Mouse (Mus musculus) heart, embryonic 13.5 days (tissue): ENCODE data around the gene Xrcc1. TPM values are rescaled to one million over a fixed set of nuclear protein-coding genes. Genes with fewer than 3 reads are reported as not detected.

ENCODE experiments used
- ATAC-seq: fragments of 200-750 bp; cut with Nextera tagmentation; 2 replicates; pipeline ENCODE4 v1.8.0; 2017; ENCODE audit warnings: moderate TSS enrichment; ENCODE audit not compliant: insufficient number of reproducible peaks, low FRiP score, low TSS enrichment; ENCODE audit errors: extremely low read depth
- H3K27ac ChIP-seq: fragments of 300-500 bp; sonication (generic); replicated peaks from 2 replicates; pipeline ENCODE4 v1.5.1; 2015; ENCODE audit warnings: moderate library complexity, mild to moderate bottlenecking, inconsistent platforms
- H3K27me3 ChIP-seq: fragments of 300-500 bp; sonication (generic); replicated peaks from 2 replicates; pipeline ENCODE4 v1.6.1; 2015; ENCODE audit warnings: mild to moderate bottlenecking, inconsistent platforms
- H3K36me3 ChIP-seq: fragments of 300-500 bp; sonication (generic); 2 replicates; pipeline ENCODE4 v1.6.1; 2015; ENCODE audit warnings: mild to moderate bottlenecking, inconsistent platforms
- H3K4me1 ChIP-seq: fragments of 300-500 bp; sonication (generic); 2 replicates; pipeline ENCODE4 v1.6.1; 2015; ENCODE audit warnings: inconsistent platforms
- H3K4me2 ChIP-seq: fragments of 300-500 bp; sonication (generic); 2 replicates; pipeline ENCODE4 v1.6.1; 2015; ENCODE audit warnings: inconsistent platforms, mild to moderate bottlenecking, moderate library complexity
- H3K4me3 ChIP-seq: fragments of 300-500 bp; sonication (generic); 2 replicates; pipeline ENCODE4 v1.5.1; 2015; ENCODE audit warnings: moderate library complexity, mild to moderate bottlenecking, inconsistent platforms
- H3K9ac ChIP-seq: fragments of 300-500 bp; sonication (generic); 2 replicates; pipeline ENCODE4 v1.6.1; 2015; ENCODE audit warnings: inconsistent platforms, mild to moderate bottlenecking, moderate library complexity
- H3K9me3 ChIP-seq: fragments of 300-500 bp; sonication (generic); 2 replicates; pipeline ENCODE4 v1.6.1; 2016; ENCODE audit warnings: inconsistent platforms
- WGBS: fragments of 180-500 bp; shearing (Covaris S2); methylation state at CpG from one replicate; pipeline ENCODE4 v1.1.7; 2015; ENCODE audit warnings: mixed read lengths; 5-methylcytosine and 5-hydroxymethylcytosine counted together
- polyA plus RNA-seq: library from polyadenylated mRNA; unstranded; fragments of >200 nt; fragmentation: Nextera tagmentation; extraction: Ambion mirVana; gene quantifications from 2 replicates; pipeline ENCODE4 v1.2.1, GENCODE M21; 2015

Xrcc1 gene
- polyA plus RNA-seq, 1 experiment from 2014 or later: 72.9 TPM

- no peaks in the 10 kb centered on the region for H3K4me1 ChIP-seq
- no peak for ATAC-seq
- no peak overlapping the region for H3K27ac ChIP-seq
- no peak overlapping the region for H3K9ac ChIP-seq
- H3K9me3 ChIP-seq: no peaks in the 10 kb centered on the region
- peaks cover 93% of the 10 kb centered on the region for H3K36me3 ChIP-seq
- H3K4me3 ChIP-seq: no peak overlapping the region
- WGBS: 87% methylated on average over 4 of the region's 4 CpGs
- no peaks in the 10 kb centered on the region for H3K27me3 ChIP-seq
- no peak overlapping the region for H3K4me2 ChIP-seq
Measured at GRCm38 (mm10) chr7:24568512-24568911, 22.4 kb downstream of the Xrcc1 start.

DNA sequence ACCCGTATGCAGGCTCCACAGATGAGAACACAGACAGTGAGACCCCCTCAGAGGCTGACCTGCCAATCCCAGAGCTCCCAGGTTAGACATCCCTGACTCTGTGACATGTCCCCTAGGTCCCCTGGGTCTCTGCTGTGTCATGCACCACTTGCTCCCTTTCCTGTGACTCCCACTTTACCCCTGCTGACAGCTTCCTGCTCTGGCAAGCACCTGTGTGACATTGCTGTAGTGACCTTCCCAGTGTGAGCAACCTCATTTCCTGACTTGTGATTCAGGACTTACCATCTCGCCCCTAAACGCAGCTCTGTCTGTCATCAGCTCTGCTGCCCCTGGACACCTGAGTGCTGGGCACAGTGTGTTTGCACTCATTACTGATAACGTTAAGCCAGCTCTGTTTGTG, 25.0 kb downstream of the Xrcc1 start:
- no peak overlapping the region for H3K4me2 ChIP-seq
- no peak overlapping the region for H3K9ac ChIP-seq
- no peaks in the 10 kb centered on the region for H3K9me3 ChIP-seq
- no peak overlapping the region for H3K27ac ChIP-seq
- H3K36me3 ChIP-seq: peaks cover 74% of the 10 kb centered on the region
- no peaks in the 10 kb centered on the region for H3K27me3 ChIP-seq
- H3K4me1 ChIP-seq: no peaks in the 10 kb centered on the region
- H3K4me3 ChIP-seq: no peak overlapping the region
- 70% methylated on average over 4 of the region's 4 CpGs for WGBS
- ATAC-seq: no peak

DNA sequence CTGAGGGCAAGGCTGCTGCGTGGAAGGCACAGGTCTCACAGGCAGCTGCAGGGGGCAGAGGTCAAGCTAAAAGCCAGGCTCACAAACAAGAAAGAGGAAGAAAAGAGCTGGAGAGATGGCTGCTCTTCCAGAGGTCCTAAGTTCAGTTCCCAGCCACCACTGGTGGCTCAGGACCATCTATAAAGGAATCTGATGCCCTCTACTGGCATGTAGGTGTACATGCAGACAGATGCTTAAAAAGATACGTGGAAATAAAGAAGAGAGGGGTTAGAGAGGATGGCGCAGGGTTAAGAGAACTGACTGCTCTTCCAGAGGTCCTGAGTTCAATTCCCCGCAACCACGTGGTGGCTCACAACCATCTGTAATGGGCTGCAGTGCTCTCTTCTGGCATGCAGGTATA, 26.4 kb downstream of the Xrcc1 start:
- Histone ChIP-seq H3K4me3 (no peak overlapping the region), H3K27me3 (no peaks in the 10 kb centered on the region), H3K27ac (no peak overlapping the region), H3K36me3 (peaks cover 60% of the 10 kb centered on the region), H3K4me1 (no peaks in the 10 kb centered on the region), H3K9me3 (no peaks in the 10 kb centered on the region), H3K4me2 (no peak overlapping the region), H3K9ac (no peak overlapping the region)
- WGBS: 61% methylated on average over 5 of the region's 5 CpGs
- ATAC-seq: no peak

GRCm38 (mm10) chr7:24574224-24574796, 28.2 kb downstream of the Xrcc1 start:
- Histone ChIP-seq H3K4me3 (no peak overlapping the region), H3K4me1 (no peaks in the 10 kb centered on the region), H3K36me3 (peaks cover 42% of the 10 kb centered on the region), H3K9me3 (no peaks in the 10 kb centered on the region), H3K27me3 (no peaks in the 10 kb centered on the region), H3K4me2 (no peak overlapping the region), H3K27ac (no peak overlapping the region), H3K9ac (no peak overlapping the region)
- WGBS: 51% methylated on average over 12 of the region's 12 CpGs
- no peak for ATAC-seq

DNA sequence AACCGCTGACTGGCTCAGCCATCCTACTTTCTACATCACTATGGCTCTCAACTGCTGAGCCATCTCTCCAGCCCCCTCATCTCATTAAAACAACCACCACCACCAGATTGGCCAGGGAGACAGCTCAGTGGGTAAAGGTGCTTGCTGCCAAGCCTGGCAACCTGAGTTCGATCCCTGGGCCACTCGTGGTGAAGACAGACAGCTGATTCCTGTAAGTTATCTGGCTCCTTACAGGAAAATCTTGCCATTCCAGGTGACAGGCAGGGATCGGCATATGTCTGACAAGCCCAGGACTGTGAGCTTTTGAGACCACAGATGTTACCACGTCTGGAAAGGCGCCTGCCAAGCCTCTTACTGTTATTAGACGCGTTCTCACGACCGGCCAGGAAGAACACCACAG, 31.7 kb downstream of the Xrcc1 start:
- Histone ChIP-seq H3K4me3 (no peak overlapping the region), H3K9me3 (no peaks in the 10 kb centered on the region), H3K4me1 (no peaks in the 10 kb centered on the region), H3K4me2 (no peak overlapping the region), H3K9ac (no peak overlapping the region), H3K36me3 (peaks cover 6% of the 10 kb centered on the region), H3K27me3 (no peaks in the 10 kb centered on the region), H3K27ac (no peak overlapping the region)
- 88% methylated on average over 10 of the region's 10 CpGs for WGBS
- ATAC-seq: no peak

DNA sequence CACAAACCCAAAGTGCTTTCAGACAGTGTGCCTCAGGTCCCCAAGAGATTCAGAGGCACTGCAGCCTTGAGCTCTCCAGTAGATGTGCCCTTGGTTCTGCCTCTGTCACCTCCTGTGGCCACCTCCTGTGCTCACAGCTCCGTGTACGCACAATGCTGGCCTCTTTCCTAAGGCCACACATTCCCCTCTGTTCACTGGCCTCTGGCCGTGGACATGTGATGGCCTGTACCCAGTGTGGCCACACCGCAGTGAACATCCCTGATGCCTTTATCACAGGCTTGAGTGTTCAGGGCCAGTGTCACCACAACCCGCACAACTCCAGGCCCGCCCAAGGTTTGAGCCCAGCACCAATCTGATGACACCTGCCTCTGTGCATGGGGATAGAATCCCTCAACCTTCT, 38.8 kb downstream of the Xrcc1 start:
- Histone ChIP-seq H3K27ac (no peak overlapping the region), H3K9me3 (no peaks in the 10 kb centered on the region), H3K4me1 (peaks cover 11% of the 10 kb centered on the region), H3K4me3 (no peak overlapping the region), H3K9ac (no peak overlapping the region), H3K27me3 (peaks cover 43% of the 10 kb centered on the region), H3K36me3 (no peaks in the 10 kb centered on the region), H3K4me2 (no peak overlapping the region)
- WGBS: 78% methylated on average over 6 of the region's 6 CpGs
- no peak for ATAC-seq

GRCm38 (mm10) chr7:24585995-24586394, 39.9 kb downstream of the Xrcc1 start:
- no peak overlapping the region for H3K27ac ChIP-seq
- H3K9me3 ChIP-seq: no peaks in the 10 kb centered on the region
- H3K4me2 ChIP-seq: no peak overlapping the region
- no peak for ATAC-seq
- H3K9ac ChIP-seq: no peak overlapping the region
- H3K4me1 ChIP-seq: peaks cover 11% of the 10 kb centered on the region
- H3K36me3 ChIP-seq: no peaks in the 10 kb centered on the region
- H3K27me3 ChIP-seq: peaks cover 43% of the 10 kb centered on the region
- no peak overlapping the region for H3K4me3 ChIP-seq
- WGBS: 30% methylated on average over 16 of the region's 16 CpGs

- no peak for ATAC-seq
- Histone ChIP-seq H3K9ac (peak overlapping the region; percentile 76; the same call in 1 of the 2 replicates), H3K4me2 (peak overlapping the region; percentile 74), H3K36me3 (no peaks in the 10 kb centered on the region), H3K4me3 (peak overlapping the region; percentile 54), H3K9me3 (no peaks in the 10 kb centered on the region), H3K4me1 (peaks cover 11% of the 10 kb centered on the region), H3K27me3 (peaks cover 43% of the 10 kb centered on the region), H3K27ac (no peak overlapping the region)
- 13% methylated on average over 8 of the region's 8 CpGs for WGBS
Measured at GRCm38 (mm10) chr7:24586828-24587227, 40.7 kb downstream of the Xrcc1 start.

DNA sequence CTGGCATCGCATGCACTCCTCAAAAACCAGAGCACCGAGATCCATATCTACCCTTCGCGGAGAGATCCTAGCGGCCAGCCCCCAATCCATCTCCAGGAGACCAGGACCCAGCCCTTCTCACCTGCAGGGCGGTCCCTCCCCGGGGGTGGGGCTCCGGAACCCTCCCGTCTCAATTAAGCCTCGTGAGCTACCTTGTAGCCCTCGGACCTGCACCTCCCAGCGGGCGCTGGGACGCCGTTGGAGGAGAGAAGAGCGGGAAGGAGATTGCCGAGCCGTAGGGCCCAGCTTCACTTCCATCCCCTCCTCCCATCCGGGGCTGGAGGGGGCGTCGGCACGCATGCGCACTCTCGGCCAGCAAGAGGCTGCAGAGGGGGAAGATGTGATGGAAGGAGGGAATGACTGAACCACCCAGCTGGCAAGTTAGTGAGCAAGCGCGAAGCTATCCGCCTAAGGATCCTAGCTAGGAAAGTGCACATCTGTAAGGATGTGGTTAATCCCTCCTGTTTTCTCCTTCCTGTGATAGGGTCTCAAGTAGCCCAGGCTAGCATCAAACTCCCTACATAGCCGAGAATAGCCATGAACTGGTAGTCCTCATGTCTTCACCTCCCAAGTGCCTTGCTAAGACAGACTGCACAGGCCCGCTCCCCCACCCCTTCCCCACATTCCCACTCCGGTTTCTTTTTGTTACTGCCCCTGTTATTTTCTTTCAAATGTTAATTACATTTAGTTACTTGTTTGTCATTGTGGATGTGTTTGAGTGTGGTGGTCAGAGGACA, 41.4 kb downstream of the Xrcc1 start, which contains the start of the genes Ethe1 and Zfp575:
TSS of gene Ethe1 (plus strand) at position 214 of the 776 bp plus-strand sequence.
TSS of gene Zfp575 (minus strand) at position 312 of the 776 bp plus-strand sequence.
- WGBS: 6% methylated on average over 30 of the region's 30 CpGs

GRCm38 (mm10) chr7:24588336-24588735, 42.2 kb downstream of the Xrcc1 start:
- Histone ChIP-seq H3K36me3 (no peaks in the 10 kb centered on the region), H3K9me3 (no peaks in the 10 kb centered on the region), H3K4me1 (peaks cover 13% of the 10 kb centered on the region), H3K9ac (no peak overlapping the region), H3K4me2 (no peak overlapping the region), H3K27me3 (peaks cover 43% of the 10 kb centered on the region), H3K27ac (no peak overlapping the region), H3K4me3 (no peak overlapping the region)
- no peak for ATAC-seq
- WGBS: 74% methylated on average over 13 of the region's 13 CpGs

More for the DNA sequence above, 41.4 kb downstream of the Xrcc1 start, which contains the start of the genes Ethe1 and Zfp575:
- Histone ChIP-seq H3K4me2 (peak within 1 kb of the TSS; percentile 74), H3K36me3 (no peaks in the 10 kb centered on the region), H3K27ac (no peak within 1 kb of the TSS), H3K4me3 (peak within 1 kb of the TSS; percentile 54), H3K27me3 (peaks cover 43% of the 10 kb centered on the region), H3K4me1 (peaks cover 11% of the 10 kb centered on the region), H3K9me3 (no peaks in the 10 kb centered on the region), H3K9ac (peak within 1 kb of the TSS; percentile 76)
- no peak for ATAC-seq

- peaks cover 26% of the 10 kb centered on the region for H3K4me1 ChIP-seq
- H3K27ac ChIP-seq: no peak overlapping the region
- no peak for ATAC-seq
- WGBS: 65% methylated on average over 5 of the region's 5 CpGs
- H3K36me3 ChIP-seq: no peaks in the 10 kb centered on the region
- no peaks in the 10 kb centered on the region for H3K9me3 ChIP-seq
- H3K4me2 ChIP-seq: no peak overlapping the region
- H3K9ac ChIP-seq: no peak overlapping the region
- H3K27me3 ChIP-seq: peaks cover 37% of the 10 kb centered on the region
- H3K4me3 ChIP-seq: no peak overlapping the region
Measured at GRCm38 (mm10) chr7:24591735-24592134, 45.6 kb downstream of the Xrcc1 start.
